Mouse (Mus musculus) erythroblast, embryonic 14.5 days (primary cell): Measurements from ENCODE around the gene Olfr618.

Source experiments
- GATA1 ChIP-seq: IDR thresholded peaks from 2 replicates; pipeline ENCODE4 v1.6.1; 2012; ENCODE audit warnings: low read length, inconsistent platforms, mixed read lengths
- TAL1 ChIP-seq: IDR thresholded peaks from 3 replicates; pipeline ENCODE4 v1.6.1; 2012; ENCODE audit warnings: low read length, inconsistent platforms, mixed read lengths

GRCm38 (mm10) chr7:103642602-103643001 lies 52.7 kb downstream of the Olfr618 start, which contains the start of gene Olfr622:
- TF ChIP-seq GATA1 (no peak), TAL1 (no peak)
